Mouse (Mus musculus) kidney, postnatal 4 days (tissue): ENCODE results near the gene Olfm3.

ENCODE experiments used
- DNase-seq, 2 experiments: peaks; one replicate each; pipeline ENCODE4 v3.0.0; 2021; ENCODE audit warnings: mixed read lengths in 2 of 2

The Olfm3 gene

DNA sequence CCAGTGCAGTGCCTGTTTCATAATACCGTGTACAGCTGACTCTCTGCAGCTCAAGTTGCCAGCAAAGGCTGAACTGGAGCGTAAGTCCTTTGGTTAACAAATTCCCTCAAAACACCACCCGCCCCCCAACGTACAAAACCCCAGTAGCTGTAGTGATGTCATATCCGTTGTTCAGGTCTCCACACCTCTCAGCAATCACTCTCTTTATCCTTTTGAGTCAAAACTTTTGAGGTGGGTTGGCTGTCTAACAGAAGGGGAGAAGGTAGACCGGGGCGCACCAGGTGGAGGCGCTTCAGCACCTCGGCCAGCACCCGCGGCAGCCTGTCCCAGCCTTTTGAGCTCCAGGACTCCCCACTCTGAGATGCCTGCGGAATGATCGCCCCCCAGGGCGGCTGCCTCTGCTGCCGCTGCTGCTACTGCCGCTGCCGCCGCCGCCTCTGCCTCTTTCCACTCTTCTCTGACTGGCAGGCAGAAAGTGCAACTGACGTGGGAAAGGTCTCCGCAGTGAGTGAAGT, at the start of gene Olfm3:
TSS of gene Olfm3 (plus strand) at position 155 of the 515 bp plus-strand sequence.
- DNase-seq, result peak; percentile 76 to 79

DNA sequence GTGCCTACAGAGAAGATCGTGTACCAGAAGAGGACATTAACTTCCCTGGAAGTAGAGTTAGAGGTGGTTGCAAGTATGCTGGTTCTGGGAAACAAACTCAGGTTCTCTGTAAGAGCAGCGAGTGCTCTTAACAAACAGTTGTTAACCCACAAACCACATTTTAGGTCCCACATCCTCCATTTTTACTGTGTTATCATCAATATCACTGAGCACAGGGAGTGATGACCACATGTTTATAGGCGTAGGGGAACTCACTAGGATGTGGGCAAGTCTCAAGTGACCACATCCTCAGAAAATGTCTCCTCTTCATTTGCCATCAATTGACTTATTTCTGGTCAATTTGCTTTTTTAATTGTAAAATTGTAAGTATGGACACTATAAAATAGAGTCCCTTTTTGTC, 14.1 kb upstream of the Olfm3 start:
- DNase-seq, result no peak

- DNase-seq, result peak in 1 of 2 experiments; percentile 3
These were observed 950 bp downstream of the Olfm3 start for GRCm38 (mm10) chr3:114904633-114905423.

DNA sequence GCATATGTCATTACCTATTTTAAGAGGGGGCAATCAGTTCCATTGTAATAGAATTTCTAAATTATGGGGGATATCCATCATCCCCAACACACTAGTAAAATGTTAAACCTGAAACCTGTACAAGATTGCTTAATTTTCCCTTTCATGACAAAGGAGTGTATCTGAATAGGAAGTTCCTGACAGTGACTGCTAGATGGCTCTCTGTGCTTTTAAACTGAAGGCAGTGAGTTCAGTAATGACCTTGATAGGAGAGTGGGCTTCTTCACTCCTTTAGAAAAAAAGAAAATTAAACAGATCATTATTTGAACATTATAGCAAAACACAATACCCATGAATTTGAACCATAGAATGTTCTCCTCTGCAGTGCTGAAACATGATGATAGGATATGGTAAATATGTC, 3.7 kb downstream of the Olfm3 start:
- no peak for DNase-seq

- no peak for DNase-seq
These were observed 5.0 kb downstream of the Olfm3 start for GRCm38 (mm10) chr3:114908846-114909245.

- DNase-seq, result no peak
These were observed 16.2 kb downstream of the Olfm3 start for GRCm38 (mm10) chr3:114920102-114920501.

DNA sequence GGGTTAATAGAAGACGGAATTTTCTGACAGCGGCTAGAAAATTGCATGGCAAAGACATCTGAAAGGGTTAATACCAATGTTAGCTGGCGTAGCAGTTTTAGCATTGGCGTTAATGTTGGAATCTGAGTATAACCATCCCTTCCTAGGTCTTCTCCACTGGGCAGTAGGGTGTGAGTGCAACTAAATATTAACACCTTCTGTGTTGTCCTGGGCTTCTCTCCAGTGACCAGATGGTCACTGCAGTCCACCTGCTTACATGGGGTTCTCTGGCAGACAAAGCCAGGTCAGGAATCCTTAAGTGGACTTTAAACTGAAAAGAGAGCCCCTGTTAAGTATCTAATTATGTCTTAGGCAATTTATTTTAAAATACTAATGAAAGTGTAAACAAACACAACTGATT, 25.7 kb downstream of the Olfm3 start:
- DNase-seq, result no peak

DNA sequence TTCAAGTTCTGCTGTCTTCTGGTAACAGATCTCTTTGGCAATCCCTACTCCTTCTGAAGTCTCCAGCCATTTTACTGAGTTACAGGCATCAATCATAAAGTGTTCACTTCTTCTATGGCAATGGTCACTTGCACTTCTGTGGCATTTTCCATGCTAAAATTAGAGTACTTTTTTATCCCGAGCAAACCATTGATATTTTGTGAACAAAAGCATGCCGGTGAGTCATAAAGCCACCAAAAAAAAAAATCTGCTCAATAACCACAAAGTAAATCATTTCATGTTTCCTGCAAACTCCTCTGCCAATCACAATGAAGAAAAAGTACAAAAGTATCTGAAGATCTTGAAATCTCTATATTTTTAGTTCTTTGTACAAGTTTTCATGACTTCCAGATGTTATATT, 26.5 kb downstream of the Olfm3 start:
- no peak for DNase-seq

DNA sequence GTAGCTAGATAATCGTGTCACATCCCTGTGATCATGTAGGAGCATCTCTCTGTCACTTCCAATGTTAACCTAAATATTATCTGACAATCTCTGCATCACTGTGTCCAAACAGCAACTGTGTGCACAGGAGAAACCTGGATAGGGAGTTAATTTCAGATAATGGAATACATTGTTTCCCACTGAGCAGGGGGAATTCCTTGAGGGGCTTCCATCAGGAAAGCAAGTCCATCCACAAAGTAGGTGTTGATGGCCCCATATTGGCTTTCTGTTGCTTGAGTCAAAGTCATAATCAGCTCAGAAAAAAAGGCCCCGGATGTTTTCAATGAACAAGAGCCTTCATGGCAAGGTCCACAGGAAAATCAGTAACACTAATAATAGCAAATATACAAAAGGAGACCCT, 26.9 kb downstream of the Olfm3 start:
- no peak for DNase-seq

GRCm38 (mm10) chr3:114932881-114933280, 29.0 kb downstream of the Olfm3 start:
- no peak for DNase-seq

DNA sequence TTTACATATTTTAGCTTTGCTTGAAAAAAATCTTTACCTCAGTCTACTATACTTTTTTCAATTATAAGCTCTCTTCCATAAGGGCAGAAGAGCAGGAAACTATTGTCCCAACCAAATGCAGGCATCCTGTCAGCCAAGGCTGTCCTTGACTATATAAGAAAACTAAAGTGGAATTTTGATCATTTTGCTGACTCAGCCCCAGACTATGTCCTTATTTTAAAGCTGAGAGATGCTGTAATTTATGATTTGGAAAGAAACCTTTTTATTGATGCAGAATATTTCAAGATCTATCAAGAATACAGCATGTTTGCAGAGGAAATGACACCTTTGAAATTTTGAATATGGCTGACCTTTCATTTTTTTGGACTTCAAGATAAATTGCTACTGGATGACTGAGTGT, 51.0 kb downstream of the Olfm3 start:
- no peak for DNase-seq

- DNase-seq, result no peak
These were observed 55.6 kb downstream of the Olfm3 start for GRCm38 (mm10) chr3:114959311-114959967.

GRCm38 (mm10) chr3:114962316-114963083, 58.6 kb downstream of the Olfm3 start:
- no peak for DNase-seq

DNA sequence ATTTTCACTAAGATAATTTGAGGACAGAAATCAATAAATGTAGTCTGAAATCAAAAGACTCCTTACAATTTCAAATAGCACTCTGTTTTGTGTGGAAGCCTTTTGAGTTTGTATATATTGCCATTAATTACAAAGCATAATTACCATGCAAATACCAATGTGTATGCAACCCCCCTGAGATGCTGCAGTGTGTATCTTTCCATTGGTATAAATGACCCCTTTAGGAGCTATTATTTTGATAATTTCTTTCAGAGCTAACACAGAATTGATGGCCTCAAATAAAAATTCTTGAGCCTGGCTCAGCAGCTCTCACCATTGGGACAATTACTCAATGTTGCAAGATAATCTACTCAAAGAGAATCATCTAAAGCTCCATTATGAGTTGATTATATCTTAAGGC, 67.3 kb downstream of the Olfm3 start:
- DNase-seq, result no peak

- DNase-seq, result no peak
These were observed 68.6 kb downstream of the Olfm3 start for GRCm38 (mm10) chr3:114972522-114972921.

- DNase-seq, result no peak
These were observed 87.0 kb downstream of the Olfm3 start for GRCm38 (mm10) chr3:114990828-114991227.

DNA sequence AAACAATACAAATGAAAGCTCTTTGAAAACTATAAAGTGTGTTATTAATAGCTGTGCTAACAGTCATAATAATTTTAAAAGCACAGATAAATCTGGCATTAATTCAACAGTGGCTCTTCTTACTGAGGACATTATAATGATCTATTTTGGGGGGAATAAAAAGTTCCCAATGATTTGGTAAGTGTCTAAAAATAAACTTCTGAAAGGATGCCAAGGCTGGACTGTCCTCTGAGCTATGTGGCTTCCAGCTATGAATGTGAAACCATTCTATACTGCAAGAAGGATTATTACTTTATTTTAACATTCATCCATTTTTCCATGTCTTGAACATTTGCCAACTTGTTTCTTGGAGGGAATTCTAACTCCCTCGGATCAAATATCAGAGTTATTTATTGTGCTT, 92.1 kb downstream of the Olfm3 start:
- DNase-seq, result no peak

DNA sequence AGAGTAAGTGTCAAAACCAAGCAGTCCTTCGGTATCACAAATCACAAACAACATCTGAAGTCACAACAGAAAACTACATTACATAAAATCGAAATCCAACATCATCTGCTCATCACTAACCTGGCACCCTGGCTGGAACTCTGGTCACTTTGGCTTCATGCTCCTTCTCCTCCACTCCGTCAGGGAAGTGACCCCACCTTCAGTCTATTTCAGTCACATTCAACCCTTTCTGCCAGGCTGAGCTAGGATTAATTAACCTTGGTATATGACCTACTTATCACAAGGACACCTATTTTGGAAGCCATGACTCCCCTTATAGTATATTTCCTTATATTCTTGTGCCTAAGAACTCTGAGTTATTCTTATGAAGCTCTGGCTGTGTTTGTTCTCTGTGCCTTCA, 123.7 kb downstream of the Olfm3 start:
- no peak for DNase-seq

DNA sequence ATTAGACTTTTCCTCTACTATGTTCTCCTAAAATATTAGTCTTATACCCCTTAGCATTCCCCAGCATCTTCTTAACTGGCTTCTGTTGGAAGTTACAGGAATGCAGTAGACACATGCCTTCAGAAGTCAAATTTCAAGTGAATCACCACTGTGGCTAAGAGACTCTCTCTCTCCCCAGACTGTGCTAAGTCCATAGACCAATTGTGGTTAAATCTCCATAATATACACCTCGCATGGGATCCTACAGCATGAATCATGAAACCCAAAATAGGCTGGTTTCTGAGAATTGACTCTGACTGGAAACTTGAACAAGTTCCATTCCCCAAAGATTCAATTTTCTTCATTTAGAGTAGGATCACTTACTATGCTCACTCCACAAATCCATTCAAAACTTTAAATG, 124.2 kb downstream of the Olfm3 start:
- DNase-seq, result no peak

DNA sequence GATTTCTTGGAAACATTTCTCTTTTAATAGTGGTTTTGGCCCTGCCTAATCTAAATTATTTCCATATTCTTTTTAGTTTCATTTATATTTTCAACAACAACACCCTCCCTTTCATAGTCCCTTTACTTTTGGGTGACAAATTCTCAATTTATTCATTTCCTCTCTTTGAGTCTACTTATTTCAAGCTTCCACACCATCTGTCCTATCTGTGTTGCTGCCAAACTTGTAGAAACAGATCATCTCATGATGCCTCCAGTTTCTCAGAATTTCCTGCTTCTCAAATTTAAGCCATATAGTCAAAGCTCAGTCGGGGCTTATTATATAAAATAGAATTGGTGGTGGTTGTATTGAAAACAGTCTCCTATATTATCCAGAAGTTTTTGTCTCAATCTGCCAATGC, 124.7 kb downstream of the Olfm3 start:
- DNase-seq, result no peak

- no peak for DNase-seq
These were observed 145.2 kb downstream of the Olfm3 start for GRCm38 (mm10) chr3:115049060-115049459.

DNA sequence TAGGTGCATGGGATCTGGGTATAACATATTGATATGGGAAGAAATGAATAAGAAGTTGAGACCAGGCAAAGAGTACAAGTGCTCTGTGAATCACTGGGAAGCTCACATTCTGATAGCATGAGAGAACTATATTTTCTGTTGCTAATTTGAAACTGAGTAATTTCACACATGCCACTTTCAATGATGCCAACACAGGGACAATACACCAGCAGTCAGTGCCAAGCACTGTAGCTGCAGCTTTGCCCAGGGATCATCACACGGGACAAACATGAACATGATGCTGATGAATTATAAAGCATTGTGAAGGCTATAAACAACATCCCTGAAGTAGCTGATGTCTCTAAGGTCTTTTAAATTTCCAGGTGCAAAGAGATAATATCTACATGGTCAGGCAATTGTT, 161.0 kb downstream of the Olfm3 start:
- DNase-seq, result no peak

- peak; percentile 14 to 34 for DNase-seq
These were observed 176.7 kb downstream of the Olfm3 start for GRCm38 (mm10) chr3:115080428-115081181.
